Mouse (Mus musculus) heart, postnatal 0 days (tissue): ENCODE measurements at regions not wholly inside any gene's neighbourhood (a gene's known extent, or its start where the extent isn't known, plus 50 kb on each side); places are given as distances from the start of the nearest gene placed in this dataset.

Experiments
- CTCF ChIP-seq: IDR thresholded peaks from 2 replicates; pipeline ENCODE4 v1.5.1; 2016; ENCODE audit warnings: antibody characterized with exemption, control low read depth, low read depth
- EP300 ChIP-seq: IDR thresholded peaks from 2 replicates; pipeline ENCODE4 v1.6.1; 2016; ENCODE audit warnings: antibody characterized with exemption, low read depth

DNA sequence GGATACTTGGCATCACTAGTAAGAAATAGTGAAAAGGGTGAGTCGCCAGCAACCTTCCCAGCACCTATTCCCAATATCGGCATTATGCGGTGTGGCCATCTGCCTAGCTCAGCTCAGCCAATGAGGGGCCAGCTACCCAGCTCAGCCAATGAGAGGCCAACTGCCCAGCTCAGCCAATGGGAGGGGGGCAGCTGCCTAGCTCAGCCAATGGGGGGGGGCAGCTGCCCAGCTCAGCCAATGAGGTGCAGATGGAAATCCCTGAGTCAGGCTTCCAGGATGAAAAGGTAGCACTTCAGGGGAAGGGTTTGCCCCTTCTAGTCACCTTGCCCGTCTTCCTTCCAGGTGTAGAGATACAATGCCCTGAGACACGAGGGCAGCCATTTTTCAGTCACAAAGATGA lies 144.6 kb upstream of the Ipo5 start:
- TF ChIP-seq CTCF, result no peak
- no peak for TF ChIP-seq EP300
